ENCODE assay signal across 21 mouse cellular contexts in genomic region chr10:97601744-97602143, GRCm38 (mm10). TPM values are rescaled to one million over a fixed set of nuclear protein-coding genes. Genes with fewer than 3 reads are reported as not detected.
"Had no signal": no experiment of that assay in that cellular context is flagged by ENCODE, and none has a peak within 500 bp of the region (broad histone marks: within the 10 kb centered on the region; RNA-seq: fewer than 3 reads in every experiment).

No protein-coding gene starts in this region.

- H3K36me3 ChIP-seq: lung, embryonic 15.5 days; midbrain, embryonic 13.5 days; midbrain, embryonic 15.5 days; neural tube, embryonic 12.5 days; stomach, embryonic 15.5 days had no signal

- ATAC-seq: liver, postnatal 0 days; lung, postnatal 0 days; midbrain, embryonic 13.5 days; midbrain, embryonic 15.5 days had no signal

- H3K4me1 ChIP-seq: lung, embryonic 15.5 days; midbrain, embryonic 13.5 days; midbrain, embryonic 15.5 days; neural tube, embryonic 12.5 days; stomach, embryonic 15.5 days had no signal

- H3K27ac ChIP-seq: lung, embryonic 15.5 days; macrophage; midbrain, embryonic 13.5 days; midbrain, embryonic 15.5 days; neural tube, embryonic 12.5 days; stomach, embryonic 15.5 days; stomach, postnatal 0 days had no signal

- H3K4me3 ChIP-seq: lung, embryonic 15.5 days; midbrain, embryonic 13.5 days; midbrain, embryonic 15.5 days; neural tube, embryonic 12.5 days; stomach, embryonic 15.5 days had no signal

- H3K4me2 ChIP-seq: lung, embryonic 15.5 days; midbrain, embryonic 11.5 days; midbrain, embryonic 13.5 days; midbrain, embryonic 15.5 days; neural tube, embryonic 12.5 days; stomach, embryonic 15.5 days had no signal

- H3K9ac ChIP-seq: liver, postnatal 0 days; lung, embryonic 15.5 days; midbrain, embryonic 13.5 days; midbrain, embryonic 15.5 days; neural tube, embryonic 12.5 days; stomach, embryonic 15.5 days had no signal

- H3K27me3 ChIP-seq: lung, embryonic 15.5 days; midbrain, embryonic 13.5 days; midbrain, embryonic 15.5 days; neural tube, embryonic 12.5 days; stomach, embryonic 15.5 days had no signal

- DNase-seq: liver, postnatal 0 days; lung, adult 2 months; lung, postnatal 14 days; lung, postnatal 36 days; right cerebral cortex, postnatal 14 days; thymus, adult 2 months; thymus, postnatal 25 days; thymus, postnatal 4 days had no signal

- H3K9me3 ChIP-seq: lung, embryonic 15.5 days; midbrain, embryonic 13.5 days; midbrain, embryonic 15.5 days; neural tube, embryonic 12.5 days; stomach, embryonic 15.5 days had no signal

RNA-seq across cellular contexts. Expression of gene Kera, which starts 4.9 kb away (rescaled TPM):
- polyA plus RNA-seq: liver, postnatal 0 days; lung, adult 2 months; lung, postnatal 0 days; macrophage; midbrain, embryonic 13.5 days; midbrain, postnatal 0 days; neural tube, embryonic 14.5 days; spleen, adult 2 months; testis, adult 2 months; thymus, adult 2 months had no signal

RNA-seq across cellular contexts. Expression of gene Lum, which starts 36.8 kb away (rescaled TPM):
- polyA plus RNA-seq: macrophage had no signal

RNA-seq across cellular contexts. Expression of gene Epyc, which starts 42.1 kb away (rescaled TPM):
- polyA plus RNA-seq: liver, postnatal 0 days; lung, postnatal 0 days; macrophage; neural tube, embryonic 14.5 days; spleen, adult 2 months had no signal
